ENCODE assay signal across 13 mouse cellular contexts in the genomic region with DNA sequence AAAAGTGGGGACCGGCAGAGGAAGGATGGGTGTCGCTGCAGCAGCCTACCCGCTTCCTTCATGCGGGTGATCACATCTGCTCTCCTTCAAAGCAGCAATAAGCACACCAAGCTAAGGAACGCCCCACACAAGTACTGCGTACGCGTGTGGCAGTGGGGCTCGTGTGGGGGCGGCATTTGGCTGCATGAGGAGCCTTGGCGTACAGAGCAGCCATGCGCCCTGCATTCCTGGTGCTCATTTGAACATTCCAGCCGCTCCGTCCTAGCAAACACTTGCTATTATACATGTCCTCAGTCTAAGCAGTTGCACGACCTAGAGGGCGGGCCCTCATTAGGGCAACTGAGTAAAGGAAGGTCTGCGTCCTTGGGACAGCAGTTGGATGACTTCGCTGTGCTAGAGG. TPM values are rescaled to one million over a fixed set of nuclear protein-coding genes. Genes with fewer than 3 reads are reported as not detected.
A peak's percentile ranks its signal among the peaks of the same experiment; 100 is the strongest.
DNase-seq lines count a peak whose midpoint lies in the region; ATAC-seq lines count a peak whose summit lies in the region.
"Had no signal": no experiment of that assay in that cellular context is flagged by ENCODE, and none has a peak within 500 bp of the region (broad histone marks: within the 10 kb centered on the region; RNA-seq: fewer than 3 reads in every experiment).

No protein-coding gene starts in this region.

- ATAC-seq in heart, embryonic 13.5 days (ENCODE audit: extremely low read depth, insufficient number of reproducible peaks, low FRiP score, low TSS enrichment), result peak; percentile 26; the same call in 1 of the 2 replicates
- ATAC-seq in kidney, embryonic 16.5 days (ENCODE audit: low FRiP score, low TSS enrichment), result peak; percentile 74
- ATAC-seq: inflammation-experienced regulatory T-cells, adult 6 months had no signal

- H3K4me1 ChIP-seq in heart, embryonic 13.5 days, result peaks cover 42% of the 10 kb centered on the region
- peaks cover 29% of the 10 kb centered on the region for H3K4me1 ChIP-seq in kidney, embryonic 16.5 days (ENCODE audit: insufficient read depth, low read length)

- no peaks in the 10 kb centered on the region for H3K9me3 ChIP-seq in heart, embryonic 13.5 days
- no peaks in the 10 kb centered on the region for H3K9me3 ChIP-seq in kidney, embryonic 16.5 days (ENCODE audit: low read length)

- intact Hi-C loops in heart, postnatal 25 days (cut with DNase I), result no loop called here

- H3K27ac ChIP-seq in heart, embryonic 13.5 days (replicated peaks), result no peak overlapping the region
- H3K27ac ChIP-seq in kidney, embryonic 16.5 days (ENCODE audit: low read length), result no peak overlapping the region; the same call in 1 of the 2 replicates
- H3K27ac ChIP-seq: gastrocnemius, adult 2 months had no signal

- no peak for DNase-seq in heart, postnatal 25 days (ENCODE audit: low spot score)
- peak; percentile 67 for DNase-seq in testis, postnatal 10 days (ENCODE audit: low spot score)
- no peak for DNase-seq in testis, postnatal 14 days (ENCODE audit: low spot score)
- DNase-seq in telencephalon, adult 2 months (ENCODE audit: low read depth, low spot score), result peak; percentile 9
- DNase-seq in cerebellum, postnatal 25 days, result no peak
- no peak for DNase-seq in spleen, postnatal 4 days (ENCODE audit: low spot score in 2 of 2)
- DNase-seq: cerebellum, adult 2 months; gastrocnemius, adult 2 months had no signal

- H3K4me3 ChIP-seq in heart, embryonic 13.5 days, result no peak overlapping the region
- no peak overlapping the region for H3K4me3 ChIP-seq in kidney, embryonic 16.5 days (ENCODE audit: low read length)
- H3K4me3 ChIP-seq: erythroblast, embryonic 14.5 days; gastrocnemius, adult 2 months had no signal

- no peaks in the 10 kb centered on the region for H3K36me3 ChIP-seq in heart, embryonic 13.5 days
- H3K36me3 ChIP-seq in kidney, embryonic 16.5 days (ENCODE audit: insufficient read depth, low read length), result no peaks in the 10 kb centered on the region

- no peak overlapping the region for H3K9ac ChIP-seq in heart, embryonic 13.5 days
- H3K9ac ChIP-seq in kidney, embryonic 16.5 days (replicated peaks; ENCODE audit: low read length), result no peak overlapping the region

- WGBS in heart, embryonic 13.5 days, result 68% methylated on average over 18 of the region's 18 CpGs
- 56% methylated on average over 18 of the region's 18 CpGs for WGBS in kidney, embryonic 16.5 days

- H3K27me3 ChIP-seq in heart, embryonic 13.5 days (replicated peaks), result no peaks in the 10 kb centered on the region
- no peaks in the 10 kb centered on the region for H3K27me3 ChIP-seq in kidney, embryonic 16.5 days (ENCODE audit: insufficient read depth, low read length)

- peak overlapping the region; percentile 1; the same call in 1 of the 2 replicates for H3K4me2 ChIP-seq in heart, embryonic 13.5 days
- 0 out of 2 replicates have a peak overlapping the region, but pooled peaks have one; percentile 8 for H3K4me2 ChIP-seq in kidney, embryonic 16.5 days (replicated peaks; ENCODE audit: low read depth, low read length)

RNA-seq across cellular contexts. Expression of gene Kank1, which starts 49.1 kb away (rescaled TPM):
- polyA plus RNA-seq in heart, embryonic 13.5 days (2015; fragmentation: Nextera tagmentation; extraction: Ambion mirVana), result 45.7 and 50.4 TPM in 2 replicates
- 10 to 100 TPM; 42.4 to 43.5 TPM for total RNA-seq in heart, postnatal 25 days (2021)
- 30.9 and 32.8 TPM in 2 replicates for polyA plus RNA-seq in kidney, embryonic 16.5 days (2015; fragmentation: Nextera tagmentation; extraction: Ambion mirVana)
- total RNA-seq: neutrophil, adult 5-6 weeks had no signal
- polyA plus RNA-seq: erythroblast, embryonic 14.5 days; inflammation-experienced regulatory T-cells, adult 6 months had no signal

Comparison
In these comparisons a context has a peak if more than half of its experiments do, and no peak if none do; other contexts are left out.
1. DNase-seq: peak in testis, postnatal 10 days (single experiment) and telencephalon, adult 2 months (single experiment); none in heart, postnatal 25 days (single experiment), testis, postnatal 14 days (single experiment), cerebellum, postnatal 25 days (0 of 2) and spleen, postnatal 4 days (0 of 2).